In the genomic region with DNA sequence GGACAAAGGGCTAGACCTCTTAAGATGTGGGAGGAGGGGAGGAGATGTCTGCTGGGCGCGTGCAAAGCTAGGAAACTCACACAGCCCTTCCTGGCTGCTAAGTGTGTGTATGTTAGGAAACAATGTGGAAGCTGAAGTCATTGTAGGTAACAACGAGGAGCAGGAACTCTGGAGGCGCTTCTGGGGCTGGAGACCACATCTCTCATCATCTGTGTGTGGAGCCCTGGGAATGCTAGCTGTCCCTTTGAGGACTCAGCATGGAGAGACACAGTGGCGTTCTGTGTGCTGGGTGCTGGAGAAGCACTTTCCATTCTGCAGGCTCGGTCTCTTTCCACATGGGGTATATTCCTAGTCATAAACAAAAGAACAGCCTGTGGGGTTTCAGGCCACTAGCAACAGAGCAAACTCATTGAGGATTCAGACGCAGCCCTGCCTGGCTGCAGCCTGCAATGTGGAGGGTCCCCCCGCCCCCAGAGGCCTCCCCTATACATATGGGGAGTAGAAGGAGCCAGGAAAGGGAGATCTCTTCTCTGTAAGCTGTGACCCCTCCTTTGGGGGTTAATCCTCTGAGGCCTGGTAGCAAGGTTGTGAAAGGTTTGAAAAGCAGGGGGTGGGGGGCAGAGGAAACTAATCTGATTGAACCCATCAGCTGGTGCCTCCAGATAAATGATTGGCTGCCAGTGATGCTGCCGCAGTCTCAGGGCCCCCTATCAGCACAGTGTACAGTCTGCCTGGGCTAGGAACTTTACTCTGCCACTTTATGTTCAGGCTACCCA, we compare ENCODE assay signal across 10 mouse cellular contexts. TPM values are rescaled to one million over a fixed set of nuclear protein-coding genes. Genes with fewer than 3 reads are reported as not detected.
A peak's percentile ranks its signal among the peaks of the same experiment; 100 is the strongest.
DNase-seq lines count a peak whose midpoint lies in the region; ATAC-seq lines count a peak whose summit lies in the region.
"Had no signal": no experiment of that assay in that cellular context is flagged by ENCODE, and none has a peak within 500 bp of the region (broad histone marks: within the 10 kb centered on the region; RNA-seq: fewer than 3 reads in every experiment).

No protein-coding gene starts in this region.

- peak; percentile 83 for ATAC-seq in hindbrain, embryonic 13.5 days (ENCODE audit: low FRiP score)
- peak; percentile 50; the same call in 1 of the 2 replicates for ATAC-seq in megakaryocyte-erythroid progenitor cell, adult 5-6 weeks (replicated peaks; ENCODE audit: low FRiP score, low TSS enrichment, poor library complexity, severe bottlenecking)
- ATAC-seq in frontal cortex, adult (ENCODE audit: low TSS enrichment): no peak
- ATAC-seq: Patski had no signal

- H3K27me3 ChIP-seq in hindbrain, embryonic 13.5 days: no peaks in the 10 kb centered on the region
- H3K27me3 ChIP-seq: Patski had no signal

- peak overlapping the region; percentile 88 for H3K27ac ChIP-seq in hindbrain, embryonic 13.5 days

- intact Hi-C loops in heart, postnatal 10 days (cut with DNase I): no loop called here

- peak; percentile 19 for DNase-seq in thymus, postnatal 14 days
- DNase-seq in thymus, postnatal 36 days: no peak
- DNase-seq in cerebellum, postnatal 25 days: no peak
- no peak for DNase-seq in layer of hippocampus, adult 18-20 months (ENCODE audit: low spot score in 2 of 2)
- no peak for DNase-seq in heart, postnatal 10 days

- no peak overlapping the region for H3K4me3 ChIP-seq in hindbrain, embryonic 13.5 days

- H3K4me2 ChIP-seq in hindbrain, embryonic 13.5 days: peak overlapping the region; percentile 8; the same call in 1 of the 2 replicates

- WGBS in hindbrain, embryonic 13.5 days: 6% methylated on average over 9 of the region's 9 CpGs

- peaks cover 8% of the 10 kb centered on the region for H3K36me3 ChIP-seq in hindbrain, embryonic 13.5 days

- peak overlapping the region; percentile 21 for H3K9ac ChIP-seq in hindbrain, embryonic 13.5 days

- H3K4me1 ChIP-seq in hindbrain, embryonic 13.5 days (replicated peaks): peaks cover 43% of the 10 kb centered on the region

- H3K9me3 ChIP-seq in hindbrain, embryonic 13.5 days: no peaks in the 10 kb centered on the region

RNA-seq across cellular contexts. Expression of a gene that starts 11.3 kb away (rescaled TPM):
- polyA plus RNA-seq in hindbrain, embryonic 13.5 days (2015; fragmentation: Nextera tagmentation; extraction: Ambion mirVana): 6.1 and 7.2 TPM in 2 replicates
- not detected in 2 replicates for total RNA-seq in megakaryocyte-erythroid progenitor cell, adult 5-6 weeks (2014; fragmentation: Nextera tagmentation)
- total RNA-seq in megakaryocyte-erythroid progenitor cell, adult 5-6 weeks (2017): not detected in 2 replicates
- 1 to 10 TPM; 1.4 to 2.0 TPM for total RNA-seq in layer of hippocampus, adult 18-20 months (2021)
- total RNA-seq in heart, postnatal 10 days (2021): 1 to 10 TPM; 2.7 to 3.4 TPM

RNA-seq across cellular contexts. Expression of a gene that starts 25.8 kb away (rescaled TPM):
- polyA plus RNA-seq in hindbrain, embryonic 13.5 days (2015; fragmentation: Nextera tagmentation; extraction: Ambion mirVana): not detected in 2 replicates
- not detected in 2 replicates for total RNA-seq in megakaryocyte-erythroid progenitor cell, adult 5-6 weeks (2014; fragmentation: Nextera tagmentation)
- total RNA-seq in megakaryocyte-erythroid progenitor cell, adult 5-6 weeks (2017): not detected in 2 replicates
- total RNA-seq in layer of hippocampus, adult 18-20 months (2021): not detected
- not detected for total RNA-seq in heart, postnatal 10 days (2021)
- polyA plus RNA-seq: frontal cortex, adult 2 months had no signal

RNA-seq across cellular contexts. Expression of a gene that starts 47.0 kb away (rescaled TPM):
- 18.5 and 20.8 TPM in 2 replicates for polyA plus RNA-seq in hindbrain, embryonic 13.5 days (2015; fragmentation: Nextera tagmentation; extraction: Ambion mirVana)
- 1.7 TPM in 1 of 2 replicates, not detected in the other for total RNA-seq in megakaryocyte-erythroid progenitor cell, adult 5-6 weeks (2014; fragmentation: Nextera tagmentation)
- 0.11 and 0.33 TPM in 2 replicates for total RNA-seq in megakaryocyte-erythroid progenitor cell, adult 5-6 weeks (2017)
- 1 to 10 TPM; 9.7 to 9.8 TPM for total RNA-seq in layer of hippocampus, adult 18-20 months (2021)
- total RNA-seq in heart, postnatal 10 days (2021): 10 to 100 TPM; 10.2 to 11.3 TPM
